Mouse (Mus musculus): ENCODE results near the gene Pwwp2b. TPM values are rescaled to one million over a fixed set of nuclear protein-coding genes. Genes with fewer than 3 reads are reported as not detected.

The Pwwp2b gene
- polyA plus RNA-seq, 1 experiment from 2014 or later, result 5.6 TPM

DNA sequence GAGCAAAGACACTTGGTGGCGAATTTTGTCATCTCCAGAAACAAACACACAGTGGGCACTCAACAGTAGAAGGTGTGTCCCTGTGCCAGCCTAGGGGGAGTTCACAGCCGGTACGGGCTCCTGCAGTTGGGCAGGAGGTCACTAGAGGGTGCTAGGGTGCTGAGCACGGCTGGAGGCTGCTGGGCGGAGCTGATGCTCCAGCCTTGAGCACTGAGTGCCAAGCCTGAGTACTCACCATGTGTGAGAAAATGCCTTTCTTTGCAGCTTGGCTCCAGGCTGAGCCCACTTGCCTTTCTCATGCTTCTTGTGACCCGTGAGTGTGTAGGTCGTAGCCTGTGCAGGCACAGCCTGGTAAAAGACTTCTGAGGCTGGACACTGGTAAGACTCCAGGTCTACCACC lies 14.6 kb upstream of the Pwwp2b start:
- H3K36me3 ChIP-seq (ENCODE audit: control insufficient read depth, insufficient read depth, low read length), result no peaks in the 10 kb centered on the region
- H3K4me1 ChIP-seq (ENCODE audit: control insufficient read depth, insufficient read depth, low read depth, low read length), result peaks cover 11% of the 10 kb centered on the region; the same call in 1 of the 2 replicates
- no peaks in the 10 kb centered on the region for H3K9me3 ChIP-seq (ENCODE audit: control insufficient read depth, low read length)
- no peak overlapping the region for H3K27ac ChIP-seq (ENCODE audit: low read depth, low read length)
- H3K4me2 ChIP-seq (ENCODE audit: low read length), result no peak overlapping the region
- no peak overlapping the region for H3K9ac ChIP-seq (ENCODE audit: low read depth, low read length)
- under 1% methylated on average over 7 of the region's 7 CpGs for WGBS
- no peak overlapping the region for H3K4me3 ChIP-seq (ENCODE audit: low read length)
- H3K27me3 ChIP-seq (replicated peaks; ENCODE audit: control insufficient read depth, insufficient read depth, low read length), result peaks cover 6% of the 10 kb centered on the region
- ATAC-seq, result peak; percentile 91

DNA sequence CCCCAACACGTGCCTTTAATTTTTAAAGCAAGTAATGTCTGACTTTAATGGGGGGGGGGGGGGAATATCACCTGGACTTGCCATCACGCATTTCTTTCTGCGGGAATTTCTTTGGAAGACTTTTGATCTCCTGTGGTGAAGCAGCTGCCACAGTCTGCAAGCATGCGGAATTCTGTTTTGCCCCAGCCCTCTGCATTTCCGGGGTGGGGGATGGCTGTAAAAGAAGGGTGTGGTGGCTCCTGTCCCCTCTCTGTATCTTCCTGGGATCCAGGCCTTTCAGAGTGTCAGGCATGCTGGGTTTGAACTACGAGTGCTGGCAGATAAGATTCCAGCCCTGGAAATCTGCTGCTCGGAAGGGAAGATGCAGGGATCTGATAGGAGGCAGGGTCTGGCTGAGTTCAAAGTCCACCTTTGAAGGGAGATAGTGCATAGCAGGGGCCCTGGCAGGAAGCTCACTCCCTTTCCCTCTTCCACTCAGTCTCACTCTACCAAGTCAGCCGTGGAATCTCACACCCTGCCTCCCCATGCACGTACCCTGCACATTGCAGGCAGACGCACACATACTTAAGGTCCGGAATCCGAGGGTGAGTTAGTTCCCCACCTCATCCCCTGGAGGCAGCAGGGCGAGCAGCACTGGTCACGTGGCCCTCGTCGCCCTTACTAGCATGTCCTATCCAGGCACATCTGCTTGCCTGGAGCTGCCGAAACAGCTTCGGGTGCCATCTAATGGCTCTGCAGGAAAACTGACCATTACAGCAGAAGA lies 13.7 kb upstream of the Pwwp2b start:
- H3K27me3 ChIP-seq (replicated peaks; ENCODE audit: control insufficient read depth, insufficient read depth, low read length), result peaks cover 6% of the 10 kb centered on the region
- 11% methylated on average over 18 of the region's 18 CpGs for WGBS
- no peak overlapping the region for H3K4me3 ChIP-seq (ENCODE audit: low read length)
- H3K27ac ChIP-seq (ENCODE audit: low read depth, low read length), result no peak overlapping the region
- no peaks in the 10 kb centered on the region for H3K9me3 ChIP-seq (ENCODE audit: control insufficient read depth, low read length)
- ATAC-seq, result peak; percentile 67
- H3K4me1 ChIP-seq (ENCODE audit: control insufficient read depth, insufficient read depth, low read depth, low read length), result peaks cover 11% of the 10 kb centered on the region; the same call in 1 of the 2 replicates
- no peaks in the 10 kb centered on the region for H3K36me3 ChIP-seq (ENCODE audit: control insufficient read depth, insufficient read depth, low read length)
- H3K4me2 ChIP-seq (ENCODE audit: low read length), result peak overlapping the region; percentile 39
- no peak overlapping the region for H3K9ac ChIP-seq (ENCODE audit: low read depth, low read length)

DNA sequence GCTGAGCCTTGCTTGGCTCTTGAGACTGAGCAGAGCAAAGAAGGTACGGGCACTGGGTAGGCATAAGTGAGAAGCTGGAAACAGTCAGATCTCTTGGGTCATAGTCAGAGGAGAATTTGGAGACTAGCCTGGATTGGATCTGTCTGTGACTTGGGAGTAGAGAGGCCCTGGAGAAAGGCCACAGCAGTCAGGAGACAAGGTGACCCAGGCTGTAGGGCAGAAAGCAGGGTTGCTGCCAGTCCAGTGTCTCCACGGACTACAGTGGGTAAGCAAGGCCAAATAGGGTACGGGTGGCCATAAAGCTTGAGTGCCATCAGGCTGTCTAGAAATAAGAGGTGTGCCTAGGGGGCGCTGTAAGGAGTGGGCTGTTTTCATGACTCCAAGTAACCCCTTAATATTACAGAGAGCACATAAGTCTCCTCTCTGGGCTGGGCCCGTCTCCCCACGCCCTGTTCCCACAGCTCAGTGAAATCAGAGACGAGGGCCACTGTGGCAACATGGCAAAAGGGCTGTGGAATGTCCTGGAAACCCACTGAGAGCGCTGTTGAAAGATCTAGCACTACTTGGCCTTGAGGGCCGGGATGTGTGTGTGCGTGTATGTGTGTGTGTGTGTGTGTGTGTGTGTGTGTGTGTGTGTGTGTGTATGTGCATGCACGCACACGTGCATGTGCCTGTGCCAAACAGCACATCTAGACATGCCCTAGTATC lies 12.5 kb upstream of the Pwwp2b start:
- Histone ChIP-seq H3K36me3 (ENCODE audit: control insufficient read depth, insufficient read depth, low read length) (no peaks in the 10 kb centered on the region), H3K9ac (ENCODE audit: low read depth, low read length) (no peak overlapping the region), H3K27ac (ENCODE audit: low read depth, low read length) (no peak overlapping the region), H3K9me3 (ENCODE audit: control insufficient read depth, low read length) (no peaks in the 10 kb centered on the region), H3K4me3 (ENCODE audit: low read length) (no peak overlapping the region), H3K4me2 (ENCODE audit: low read length) (no peak overlapping the region), H3K27me3 (replicated peaks; ENCODE audit: control insufficient read depth, insufficient read depth, low read length) (peaks cover 2% of the 10 kb centered on the region), H3K4me1 (ENCODE audit: control insufficient read depth, insufficient read depth, low read depth, low read length) (peaks cover 11% of the 10 kb centered on the region; the same call in 1 of the 2 replicates)
- 80% methylated on average over 12 of the region's 12 CpGs for WGBS
- no peak for ATAC-seq

DNA sequence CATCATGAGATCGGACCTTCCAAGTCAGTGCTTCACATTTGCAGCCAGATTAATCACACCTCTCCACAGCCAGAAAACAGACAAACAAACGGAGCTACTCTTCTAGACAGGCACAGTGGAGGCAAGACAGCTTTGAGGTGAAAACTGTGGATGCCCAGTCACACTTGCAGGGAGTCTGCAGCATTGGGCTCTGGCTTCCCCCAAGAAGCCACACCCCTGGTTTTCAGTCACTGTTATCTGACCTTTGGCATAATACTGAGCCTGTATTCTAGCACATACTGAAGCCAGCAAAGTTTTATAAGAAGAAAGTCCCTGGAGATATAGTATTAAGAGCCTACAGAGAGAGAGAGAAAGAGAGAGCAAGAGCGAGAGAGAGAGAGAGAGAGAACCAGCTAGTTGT lies 8.8 kb upstream of the Pwwp2b start:
- WGBS, result 84% methylated on average over 3 of the region's 3 CpGs
- Histone ChIP-seq H3K9me3 (ENCODE audit: control insufficient read depth, low read length) (no peaks in the 10 kb centered on the region), H3K36me3 (ENCODE audit: control insufficient read depth, insufficient read depth, low read length) (no peaks in the 10 kb centered on the region), H3K27me3 (replicated peaks; ENCODE audit: control insufficient read depth, insufficient read depth, low read length) (peaks cover 4% of the 10 kb centered on the region), H3K4me1 (ENCODE audit: control insufficient read depth, insufficient read depth, low read depth, low read length) (peaks cover 6% of the 10 kb centered on the region; the same call in 1 of the 2 replicates), H3K27ac (ENCODE audit: low read depth, low read length) (no peak overlapping the region), H3K9ac (ENCODE audit: low read depth, low read length) (no peak overlapping the region), H3K4me2 (ENCODE audit: low read length) (no peak overlapping the region), H3K4me3 (ENCODE audit: low read length) (no peak overlapping the region)
- no peak for ATAC-seq

- Histone ChIP-seq H3K27ac (ENCODE audit: low read depth, low read length) (no peak overlapping the region), H3K4me1 (ENCODE audit: control insufficient read depth, insufficient read depth, low read depth, low read length) (peaks cover 26% of the 10 kb centered on the region), H3K27me3 (replicated peaks; ENCODE audit: control insufficient read depth, insufficient read depth, low read length) (peaks cover 2% of the 10 kb centered on the region), H3K4me2 (ENCODE audit: low read length) (no peak overlapping the region), H3K9ac (ENCODE audit: low read depth, low read length) (no peak overlapping the region), H3K9me3 (ENCODE audit: control insufficient read depth, low read length) (no peaks in the 10 kb centered on the region), H3K36me3 (ENCODE audit: control insufficient read depth, insufficient read depth, low read length) (no peaks in the 10 kb centered on the region), H3K4me3 (ENCODE audit: low read length) (no peak overlapping the region)
- ATAC-seq, result no peak
- WGBS, result 79% methylated on average over 5 of the region's 5 CpGs
These were observed 2.2 kb upstream of the Pwwp2b start for GRCm38 (mm10) chr7:139246086-139246485.

DNA sequence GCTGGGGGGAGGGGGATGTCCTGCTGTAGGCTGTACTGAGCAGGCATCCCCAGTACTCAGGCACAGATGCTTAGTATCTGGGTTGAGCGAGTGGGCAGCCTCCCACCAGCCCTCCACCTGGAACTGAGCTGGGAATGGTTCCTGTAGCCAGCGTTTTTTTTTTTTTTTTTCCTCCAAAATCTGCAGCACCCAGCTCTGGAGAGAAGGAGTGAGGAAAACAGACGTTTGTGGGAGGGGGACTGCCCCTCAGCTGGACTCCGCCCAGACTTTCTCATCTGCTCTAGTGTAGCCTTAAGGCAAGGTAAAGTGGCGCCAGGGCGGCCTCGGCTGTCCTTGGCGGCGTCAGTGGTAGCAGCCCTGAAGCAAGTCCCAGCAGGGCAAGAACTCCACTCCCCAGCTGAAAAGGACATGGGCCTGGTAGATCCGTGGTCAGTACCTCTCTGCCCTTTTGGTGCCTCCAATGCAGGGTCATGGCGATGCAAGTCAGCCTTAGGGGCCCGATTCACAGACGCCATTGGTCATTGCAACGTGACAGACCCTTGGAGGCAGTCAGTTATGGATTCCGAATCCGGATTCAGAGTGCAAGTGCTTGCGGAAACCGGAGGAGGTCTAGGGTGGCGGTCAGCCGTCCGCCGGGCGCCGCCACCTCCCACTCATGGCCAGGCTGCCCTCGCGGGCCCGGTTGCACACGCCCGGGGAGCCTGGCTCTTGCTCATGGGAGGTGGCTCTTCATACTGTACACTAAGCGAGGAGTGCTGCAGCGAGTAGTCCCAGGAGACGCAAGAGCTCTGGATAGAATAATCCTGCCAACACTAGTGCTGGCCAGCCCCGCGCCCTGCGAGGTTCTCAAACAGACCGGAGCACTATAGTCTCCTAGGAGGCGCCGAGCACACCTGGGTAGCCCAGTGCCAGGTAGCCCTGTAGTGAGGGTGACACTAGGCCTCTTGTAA lies 1.1 kb upstream of the Pwwp2b start:
- ATAC-seq, result peak; percentile 40; the same call in 1 of the 2 replicates
- 3% methylated on average over 38 of the region's 38 CpGs for WGBS
- H3K36me3 ChIP-seq (ENCODE audit: control insufficient read depth, insufficient read depth, low read length), result no peaks in the 10 kb centered on the region

GRCm38 (mm10) chr7:139248615-139249405 lies 528 bp downstream of the Pwwp2b start:
- H3K4me2 ChIP-seq (ENCODE audit: low read length), result peak overlapping the region; percentile 99
- peak overlapping the region; percentile 70; the same call in 1 of the 2 replicates for H3K27ac ChIP-seq (ENCODE audit: low read depth, low read length)
- H3K36me3 ChIP-seq (ENCODE audit: control insufficient read depth, insufficient read depth, low read length), result no peaks in the 10 kb centered on the region
- H3K4me1 ChIP-seq (ENCODE audit: control insufficient read depth, insufficient read depth, low read depth, low read length), result peaks cover 31% of the 10 kb centered on the region
- H3K9me3 ChIP-seq (ENCODE audit: control insufficient read depth, low read length), result no peaks in the 10 kb centered on the region
- peak overlapping the region; percentile 74 for H3K4me3 ChIP-seq (ENCODE audit: low read length)
- peaks cover 2% of the 10 kb centered on the region for H3K27me3 ChIP-seq (replicated peaks; ENCODE audit: control insufficient read depth, insufficient read depth, low read length)
- ATAC-seq, result peak; percentile 7
- H3K9ac ChIP-seq (ENCODE audit: low read depth, low read length), result peak overlapping the region; percentile 85
- WGBS, result under 1% methylated on average over 44 of the region's 45 CpGs

More for the DNA sequence above, 1.1 kb upstream of the Pwwp2b start:
- H3K27me3 ChIP-seq (replicated peaks; ENCODE audit: control insufficient read depth, insufficient read depth, low read length), result peaks cover 2% of the 10 kb centered on the region
- H3K4me3 ChIP-seq (ENCODE audit: low read length), result peak overlapping the region; percentile 74
- H3K9ac ChIP-seq (ENCODE audit: low read depth, low read length), result peak overlapping the region; percentile 85
- peak overlapping the region; percentile 99 for H3K4me2 ChIP-seq (ENCODE audit: low read length)
- peaks cover 31% of the 10 kb centered on the region for H3K4me1 ChIP-seq (ENCODE audit: control insufficient read depth, insufficient read depth, low read depth, low read length)
- H3K9me3 ChIP-seq (ENCODE audit: control insufficient read depth, low read length), result no peaks in the 10 kb centered on the region
- H3K27ac ChIP-seq (ENCODE audit: low read depth, low read length), result peak overlapping the region; percentile 70; the same call in 1 of the 2 replicates
